Mouse (Mus musculus) heart, embryonic 10.5 days (tissue): ENCODE results near the gene Pkp4. TPM values are rescaled to one million over a fixed set of nuclear protein-coding genes. Genes with fewer than 3 reads are reported as not detected.
"Not testable (repeated sequence)": the region's sequence is repeated elsewhere in the genome, so short reads cannot be mapped to it uniquely, and the experiment has no call there.

ENCODE experiments used
- DNase-seq: peaks from one replicate; pipeline ENCODE4 v3.0.0-alpha.2; 2017; ENCODE audit warnings: low spot score
- H3K27ac ChIP-seq: fragments of 300-500 bp; sonication (generic); 2 replicates; pipeline ENCODE4 v1.5.1; 2016; ENCODE audit warnings: mild to moderate bottlenecking
- H3K27me3 ChIP-seq: fragments of 300-500 bp; sonication (generic); 2 replicates; pipeline ENCODE4 v1.6.1; 2016; ENCODE audit warnings: mild to moderate bottlenecking; ENCODE audit not compliant: poor library complexity, insufficient read depth, severe bottlenecking
- H3K36me3 ChIP-seq: fragments of 300-500 bp; sonication (generic); 2 replicates; pipeline ENCODE4 v1.6.1; 2016; ENCODE audit warnings: mild to moderate bottlenecking, moderate library complexity
- H3K4me1 ChIP-seq: fragments of 300-500 bp; sonication (generic); 2 replicates; pipeline ENCODE4 v1.6.1; 2016; ENCODE audit warnings: mild to moderate bottlenecking
- H3K4me3 ChIP-seq: fragments of 300-500 bp; sonication (generic); 2 replicates; pipeline ENCODE4 v1.5.1; 2016; ENCODE audit warnings: mild to moderate bottlenecking, moderate library complexity
- H3K9me3 ChIP-seq: fragments of 300-500 bp; sonication (generic); 2 replicates; pipeline ENCODE4 v1.6.1; 2016; ENCODE audit warnings: mild to moderate bottlenecking, moderate library complexity
- WGBS: fragments of 180-500 bp; shearing (Covaris S2); methylation state at CpG from one replicate; pipeline ENCODE4 v1.1.7; 2016; 5-methylcytosine and 5-hydroxymethylcytosine counted together
- polyA plus RNA-seq: library from polyadenylated mRNA; unstranded; fragments of >200 nt; fragmentation: Nextera tagmentation; extraction: Ambion mirVana; gene quantifications from 2 replicates; pipeline ENCODE4 v1.2.1, GENCODE M21; 2016

Pkp4 gene
- polyA plus RNA-seq, 1 experiment from 2014 or later, result 18.5 TPM

GRCm38 (mm10) chr2:59361350-59361780, 200.7 kb downstream of the Pkp4 start:
- DNase-seq, result peak; percentile 79
- Histone ChIP-seq H3K27me3 (no peaks in the 10 kb centered on the region), H3K4me3 (peak overlapping the region; percentile 25; the same call in 1 of the 2 replicates), H3K36me3 (0 out of 2 replicates have a peak, but pooled peaks cover under 1% of the 10 kb centered on the region), H3K4me1 (peaks cover 18% of the 10 kb centered on the region), H3K9me3 (no peaks in the 10 kb centered on the region), H3K27ac (peak overlapping the region; percentile 78)
- WGBS, result 15% methylated on average over 4 of the region's 4 CpGs

- peak overlapping the region; percentile 49 for H3K27ac ChIP-seq
- H3K9me3 ChIP-seq, result no peaks in the 10 kb centered on the region
- H3K27me3 ChIP-seq, result no peaks in the 10 kb centered on the region
- H3K4me3 ChIP-seq, result no peak overlapping the region
- 59% methylated on average over 3 of the region's 3 CpGs for WGBS
- peaks cover 18% of the 10 kb centered on the region for H3K4me1 ChIP-seq
- no peak for DNase-seq
- no peaks in the 10 kb centered on the region for H3K36me3 ChIP-seq
These were observed 203.6 kb downstream of the Pkp4 start for GRCm38 (mm10) chr2:59364156-59364842.

- Histone ChIP-seq H3K9me3 (no peaks in the 10 kb centered on the region), H3K27ac (no peak overlapping the region), H3K36me3 (no peaks in the 10 kb centered on the region), H3K27me3 (no peaks in the 10 kb centered on the region), H3K4me3 (no peak overlapping the region), H3K4me1 (peaks cover 5% of the 10 kb centered on the region)
- no peak for DNase-seq
- 85% methylated on average over 4 of the region's 4 CpGs for WGBS
These were observed 206.5 kb downstream of the Pkp4 start for GRCm38 (mm10) chr2:59367191-59367590.

- no peaks in the 10 kb centered on the region for H3K4me1 ChIP-seq
- 83% methylated on average over 2 of the region's 2 CpGs for WGBS
These were observed 212.5 kb downstream of the Pkp4 start for GRCm38 (mm10) chr2:59373113-59373512.

GRCm38 (mm10) chr2:59378096-59378495, 217.4 kb downstream of the Pkp4 start:
- Histone ChIP-seq H3K9me3 (no peaks in the 10 kb centered on the region), H3K4me1 (no peaks in the 10 kb centered on the region), H3K4me3 (no peak overlapping the region), H3K27me3 (no peaks in the 10 kb centered on the region), H3K36me3 (no peaks in the 10 kb centered on the region), H3K27ac (no peak overlapping the region)
- DNase-seq, result peak; percentile 50
- 90% methylated on average over 9 of the region's 9 CpGs for WGBS

More at GRCm38 (mm10) chr2:59373113-59373512, 212.5 kb downstream of the Pkp4 start:
- no peaks in the 10 kb centered on the region for H3K36me3 ChIP-seq
- DNase-seq, result no peak
- H3K27me3 ChIP-seq, result no peaks in the 10 kb centered on the region
- no peak overlapping the region for H3K27ac ChIP-seq
- no peaks in the 10 kb centered on the region for H3K9me3 ChIP-seq
- H3K4me3 ChIP-seq, result no peak overlapping the region

- H3K27ac ChIP-seq, H3K27me3 ChIP-seq, DNase-seq, H3K4me3 ChIP-seq, H3K4me1 ChIP-seq, H3K36me3 ChIP-seq, H3K9me3 ChIP-seq: not testable (repeated sequence)
- 95% methylated on average over 17 of the region's 17 CpGs for WGBS
These were observed 218.2 kb downstream of the Pkp4 start for GRCm38 (mm10) chr2:59378861-59379260.

GRCm38 (mm10) chr2:59383231-59383630, 222.6 kb downstream of the Pkp4 start:
- Histone ChIP-seq H3K4me1 (peaks cover 5% of the 10 kb centered on the region; the same call in 1 of the 2 replicates), H3K27me3 (no peaks in the 10 kb centered on the region), H3K9me3 (no peaks in the 10 kb centered on the region), H3K27ac (no peak overlapping the region), H3K36me3 (no peaks in the 10 kb centered on the region), H3K4me3 (no peak overlapping the region)
- no peak for DNase-seq
- WGBS, result 95% methylated on average over 17 of the region's 17 CpGs

- Histone ChIP-seq H3K27ac (no peak overlapping the region), H3K9me3 (no peaks in the 10 kb centered on the region)
- WGBS, result 73% methylated on average over 10 of the region's 10 CpGs
These were observed 223.5 kb downstream of the Pkp4 start for GRCm38 (mm10) chr2:59383852-59384776.

GRCm38 (mm10) chr2:59385211-59385935, 224.7 kb downstream of the Pkp4 start:
- Histone ChIP-seq H3K4me1 (peaks cover 5% of the 10 kb centered on the region; the same call in 1 of the 2 replicates), H3K36me3 (no peaks in the 10 kb centered on the region), H3K9me3 (no peaks in the 10 kb centered on the region), H3K27ac (no peak overlapping the region), H3K4me3 (no peak overlapping the region), H3K27me3 (no peaks in the 10 kb centered on the region)
- 59% methylated on average over 4 of the region's 4 CpGs for WGBS
- no peak for DNase-seq

More at GRCm38 (mm10) chr2:59383852-59384776, 223.5 kb downstream of the Pkp4 start:
- H3K27me3 ChIP-seq, result no peaks in the 10 kb centered on the region
- no peaks in the 10 kb centered on the region for H3K36me3 ChIP-seq
- H3K4me1 ChIP-seq, result peaks cover 5% of the 10 kb centered on the region; the same call in 1 of the 2 replicates
- H3K4me3 ChIP-seq, result no peak overlapping the region
- DNase-seq, result peak; percentile 58

GRCm38 (mm10) chr2:59389971-59390370, 229.3 kb downstream of the Pkp4 start:
- Histone ChIP-seq H3K9me3 (no peaks in the 10 kb centered on the region), H3K27me3 (no peaks in the 10 kb centered on the region), H3K4me1 (no peaks in the 10 kb centered on the region), H3K36me3 (no peaks in the 10 kb centered on the region), H3K27ac (no peak overlapping the region), H3K4me3 (no peak overlapping the region)
- DNase-seq, result no peak
- 87% methylated on average over 5 of the region's 5 CpGs for WGBS

GRCm38 (mm10) chr2:59393177-59393576, 232.5 kb downstream of the Pkp4 start:
- no peaks in the 10 kb centered on the region for H3K27me3 ChIP-seq
- H3K4me3 ChIP-seq, result no peak overlapping the region
- no peak for DNase-seq
- H3K4me1 ChIP-seq, result no peaks in the 10 kb centered on the region
- WGBS, result 75% methylated on average over 1 of the region's 1 CpGs
- no peaks in the 10 kb centered on the region for H3K9me3 ChIP-seq
- no peaks in the 10 kb centered on the region for H3K36me3 ChIP-seq
- no peak overlapping the region for H3K27ac ChIP-seq

GRCm38 (mm10) chr2:59394651-59395050, 234.0 kb downstream of the Pkp4 start:
- Histone ChIP-seq H3K4me1 (no peaks in the 10 kb centered on the region), H3K27ac (no peak overlapping the region), H3K36me3 (no peaks in the 10 kb centered on the region), H3K4me3 (no peak overlapping the region), H3K27me3 (no peaks in the 10 kb centered on the region), H3K9me3 (no peaks in the 10 kb centered on the region)
- no peak for DNase-seq
- 90% methylated on average over 4 of the region's 4 CpGs for WGBS
